Mouse (Mus musculus) mature B cell (primary cell): ENCODE measurements at regions not wholly inside any gene's neighbourhood (a gene's known extent, or its start where the extent isn't known, plus 50 kb on each side); places are given as distances from the start of the nearest gene placed in this dataset.
"Not testable (repeated sequence)": the region's sequence is repeated elsewhere in the genome, so short reads cannot be mapped to it uniquely, and the experiment has no call there.

Source experiments
- in situ Hi-C: fragments of 300-500 bp; cut with MboI; formaldehyde crosslinking; loops from 2 replicates; pipeline ENCODE4 v1.14.3; 2019

DNA sequence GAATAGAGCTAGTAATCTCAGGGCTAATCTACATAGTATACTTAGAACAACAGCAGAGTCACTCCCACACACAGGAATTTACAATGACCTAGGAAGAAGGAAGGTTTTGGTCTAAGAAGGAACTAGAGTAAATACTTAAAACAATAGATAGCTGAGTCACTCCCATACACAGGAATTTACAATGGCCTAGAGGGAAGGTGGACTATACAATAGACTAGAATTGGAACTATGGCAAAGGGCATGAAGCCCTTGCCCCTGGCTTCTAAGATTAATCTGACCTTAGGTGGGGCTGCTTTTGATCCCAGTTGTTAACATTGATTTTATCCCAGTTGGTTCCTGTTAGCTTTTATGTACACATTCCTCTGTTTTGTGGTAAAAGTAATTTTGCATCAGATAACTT lies 427.8 kb upstream of the Clint1 start:
- in situ Hi-C loops = not testable (repeated sequence)

DNA sequence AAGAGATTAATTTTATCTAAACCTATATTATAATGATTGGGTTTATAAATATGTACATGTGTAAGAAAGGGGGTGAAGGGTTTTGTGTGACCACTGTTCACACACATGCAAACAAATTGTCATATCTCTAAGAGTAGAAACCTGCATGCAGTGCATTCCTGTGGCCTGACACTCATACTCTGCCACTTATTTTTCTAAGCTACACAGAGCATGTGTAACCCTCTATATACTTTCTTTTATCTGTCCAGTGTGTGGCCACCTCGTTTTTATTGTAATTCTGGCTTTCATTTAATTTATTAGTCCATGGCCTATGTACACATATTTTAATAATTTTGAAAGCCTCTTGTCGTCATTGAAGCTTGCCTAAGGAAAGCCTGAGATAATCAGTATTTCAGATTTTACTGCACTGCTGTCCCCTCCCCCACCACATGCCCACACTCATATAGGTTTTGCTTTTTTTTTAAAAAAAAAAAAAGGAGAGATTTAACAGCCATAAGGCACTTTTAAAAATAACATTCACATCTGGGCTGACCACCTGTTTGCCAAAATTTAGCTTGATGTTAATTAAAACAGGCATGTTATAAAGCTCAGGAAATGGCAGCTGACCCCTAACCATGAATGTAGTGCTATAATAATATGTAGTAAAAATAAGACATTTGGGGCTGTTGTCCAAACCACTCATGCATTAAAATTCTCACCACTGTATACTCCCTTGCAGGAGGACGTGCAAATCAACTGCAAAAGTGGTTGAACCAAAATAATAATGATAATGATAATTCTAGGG lies 410.7 kb upstream of the Clint1 start:
- in situ Hi-C loops = no loop called here

DNA sequence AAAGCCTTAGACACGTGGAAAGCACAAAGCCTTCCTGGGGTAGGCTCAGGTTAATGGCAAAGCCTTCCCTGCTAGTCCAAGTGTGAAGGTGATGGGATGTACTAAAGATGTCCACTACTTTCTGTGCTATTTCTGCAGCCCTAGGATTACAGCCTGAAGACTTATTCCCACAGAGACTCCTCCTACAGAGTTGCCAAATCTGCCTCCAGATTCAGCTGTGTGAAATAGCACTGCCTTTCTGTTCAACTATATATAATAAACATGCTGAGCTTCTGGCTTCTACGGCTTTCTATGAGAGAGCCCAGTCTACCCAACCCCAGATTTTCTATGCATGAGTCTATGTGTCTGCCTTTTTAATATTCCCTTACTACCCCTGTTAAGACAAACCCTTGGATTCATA lies 405.3 kb upstream of the Clint1 start:
- in situ Hi-C loops = no loop called here

DNA sequence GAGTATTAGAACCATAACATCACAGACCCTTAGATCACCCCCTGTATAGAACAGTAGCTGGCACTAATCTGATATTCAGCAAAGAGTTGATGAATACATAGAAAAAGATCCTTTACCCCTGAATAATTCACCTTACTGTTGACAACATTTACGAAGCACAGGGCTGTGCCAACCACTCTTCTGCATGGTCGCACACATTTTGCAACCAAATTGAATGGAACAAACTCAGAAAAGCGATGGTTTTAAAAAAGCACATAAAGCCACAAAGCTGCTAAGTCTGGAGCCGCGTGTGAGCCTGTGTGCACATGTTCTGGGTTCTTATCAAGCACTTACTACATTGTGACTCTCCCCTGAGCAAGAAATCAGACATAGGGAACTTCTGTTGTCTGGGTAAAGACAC lies 397.6 kb upstream of the Clint1 start:
- in situ Hi-C loops = no loop called here

DNA sequence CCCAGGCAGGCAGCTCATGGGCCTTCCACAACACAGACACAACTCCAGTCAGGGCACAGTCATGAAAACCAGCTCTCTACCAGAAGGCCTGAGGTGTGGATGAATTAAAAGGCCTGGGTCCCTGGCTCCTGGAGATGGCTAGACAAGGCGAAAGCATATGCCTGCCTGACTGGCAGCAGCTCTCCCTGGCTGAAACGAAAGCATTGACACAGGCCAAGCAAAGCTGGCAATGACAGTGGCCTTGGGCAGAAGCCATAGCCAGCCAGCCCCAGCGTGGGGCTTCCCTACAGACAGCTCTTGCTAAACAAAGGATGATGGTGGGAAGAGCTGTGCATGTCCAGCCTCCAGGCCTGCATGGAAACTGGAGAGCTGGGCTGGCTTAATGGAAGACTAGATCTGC lies 396.9 kb upstream of the Clint1 start:
- in situ Hi-C loops = no loop called here

DNA sequence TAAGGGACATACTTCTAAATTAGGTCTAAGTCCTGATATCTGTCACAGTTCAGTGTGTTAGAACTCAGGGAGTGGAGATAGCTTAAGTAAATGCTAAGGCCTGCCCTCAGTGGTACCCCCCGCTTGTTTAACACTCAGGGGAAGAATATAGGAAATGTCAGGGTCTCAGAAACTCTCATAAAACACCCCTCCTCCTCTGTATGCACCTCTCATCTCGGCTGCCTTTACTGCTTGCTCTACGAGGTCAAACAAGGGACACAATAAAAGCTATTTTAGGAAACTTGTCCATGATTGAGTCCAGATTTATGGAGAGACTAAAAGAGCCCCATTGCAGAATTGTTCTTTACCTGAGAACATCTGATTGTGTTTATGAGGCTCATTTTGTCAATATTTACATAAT lies 395.1 kb upstream of the Clint1 start:
- in situ Hi-C loops = no loop called here

DNA sequence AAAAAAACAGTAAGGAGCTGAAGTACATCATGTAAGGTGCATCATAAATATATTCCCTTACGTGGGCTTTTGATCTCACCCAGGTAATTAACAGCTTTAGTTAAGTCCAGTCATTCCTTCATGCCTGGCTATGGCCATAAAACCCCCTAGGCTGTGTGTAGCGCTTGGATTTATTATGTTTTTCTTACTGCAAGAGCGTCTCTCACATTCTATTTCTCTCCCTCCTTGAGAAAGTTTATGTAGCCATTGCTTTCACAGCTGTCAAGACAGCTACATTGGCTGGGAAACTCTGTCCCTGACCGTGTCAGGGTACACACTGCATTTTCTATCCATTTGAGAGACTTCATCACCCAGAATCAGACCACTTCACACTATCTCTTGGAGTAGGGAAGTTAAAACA lies 394.3 kb upstream of the Clint1 start:
- in situ Hi-C loops = no loop called here

DNA sequence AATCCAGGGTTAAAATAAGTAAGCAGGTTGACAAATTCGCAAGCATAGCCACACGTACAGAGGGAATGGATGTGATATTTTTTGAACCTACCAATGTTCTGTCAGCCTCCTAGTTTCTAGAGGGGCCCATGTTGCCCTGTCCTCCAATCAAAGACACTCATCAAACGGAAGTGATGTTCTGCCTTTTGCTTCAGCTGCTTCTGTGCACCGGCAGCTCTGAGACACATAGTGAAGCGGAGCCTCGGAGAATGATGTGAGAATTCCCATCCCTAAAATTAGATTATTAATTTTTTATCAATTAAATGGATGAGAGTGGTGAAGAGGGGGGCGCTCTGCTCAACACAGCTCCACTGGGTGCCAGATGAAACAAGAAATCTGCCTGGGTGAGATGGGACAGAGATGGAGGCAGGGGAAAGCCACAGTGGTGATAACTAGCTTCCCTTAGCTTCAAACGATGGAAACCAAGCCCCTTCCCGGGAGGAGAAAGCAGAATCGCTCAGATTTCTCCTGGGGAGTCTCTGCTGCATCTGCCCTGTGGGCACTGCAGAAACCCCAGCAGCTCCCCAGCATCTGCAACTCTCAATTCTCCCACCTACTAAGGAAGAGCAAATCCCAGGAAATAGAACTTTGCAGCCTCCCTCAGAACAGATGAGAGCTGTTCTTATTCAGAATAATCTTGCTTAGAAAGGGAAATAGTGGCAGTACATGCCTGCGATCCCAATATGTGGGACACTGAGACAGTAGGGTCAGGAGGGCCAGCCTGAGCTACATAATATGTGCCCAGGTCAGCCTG lies 391.7 kb upstream of the Clint1 start:
- in situ Hi-C loops = no loop called here

DNA sequence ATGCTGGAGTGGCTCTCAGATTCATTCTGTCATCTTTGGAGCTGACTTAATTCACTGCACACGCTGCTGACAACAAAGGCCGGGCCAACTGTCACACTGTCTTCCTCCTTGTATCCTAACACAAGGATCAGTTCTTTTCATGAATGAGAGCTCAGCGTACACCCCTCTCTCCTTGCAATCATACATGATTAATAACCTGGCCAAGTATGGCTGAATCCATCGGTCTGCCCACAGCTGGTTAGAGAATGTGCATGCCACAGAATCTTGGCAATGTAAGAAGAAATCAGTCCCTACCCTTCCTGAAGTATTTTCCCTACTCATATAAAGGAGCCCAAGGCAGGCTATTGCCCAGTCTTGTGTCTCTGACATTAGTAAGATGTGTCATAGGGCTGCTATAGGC lies 387.4 kb upstream of the Clint1 start:
- in situ Hi-C loops = no loop called here

DNA sequence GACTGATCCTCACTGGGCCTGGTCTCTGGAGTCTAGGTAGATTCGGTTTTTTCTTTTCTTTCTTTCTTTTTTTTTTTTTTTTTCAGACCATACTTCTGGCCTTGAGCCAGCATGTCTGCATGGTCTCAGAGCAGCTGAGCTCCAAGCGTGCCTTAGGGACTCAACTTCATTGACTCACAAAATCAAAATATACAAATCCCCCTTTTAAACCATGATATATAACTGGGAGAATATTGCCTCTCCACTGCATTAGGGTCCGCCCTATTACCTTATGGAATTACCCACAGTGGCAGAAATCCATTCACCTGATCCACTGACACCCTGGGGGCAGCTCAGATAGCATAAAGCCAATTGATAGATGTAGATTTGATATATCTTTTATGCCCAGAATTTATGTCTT lies 385.5 kb upstream of the Clint1 start:
- in situ Hi-C loops = no loop called here

DNA sequence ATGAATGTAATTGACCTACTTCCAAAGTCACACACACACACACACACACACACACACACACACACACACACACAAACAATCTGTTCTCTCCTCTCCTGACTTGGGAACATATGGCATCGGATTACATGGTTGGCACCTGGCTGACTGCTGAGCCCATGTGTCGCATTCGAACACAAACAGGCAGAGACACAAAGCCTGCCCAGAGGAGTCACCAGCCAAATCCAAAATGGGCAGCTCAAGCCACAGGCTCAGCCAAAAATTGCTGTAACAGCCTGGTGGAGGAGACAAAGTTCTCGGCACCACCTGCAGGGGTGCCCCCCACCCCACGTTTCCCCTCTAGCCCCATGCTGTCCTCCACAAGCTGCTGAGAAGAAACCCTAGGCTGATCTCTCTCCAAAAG lies 379.7 kb upstream of the Clint1 start:
- in situ Hi-C loops = no loop called here

DNA sequence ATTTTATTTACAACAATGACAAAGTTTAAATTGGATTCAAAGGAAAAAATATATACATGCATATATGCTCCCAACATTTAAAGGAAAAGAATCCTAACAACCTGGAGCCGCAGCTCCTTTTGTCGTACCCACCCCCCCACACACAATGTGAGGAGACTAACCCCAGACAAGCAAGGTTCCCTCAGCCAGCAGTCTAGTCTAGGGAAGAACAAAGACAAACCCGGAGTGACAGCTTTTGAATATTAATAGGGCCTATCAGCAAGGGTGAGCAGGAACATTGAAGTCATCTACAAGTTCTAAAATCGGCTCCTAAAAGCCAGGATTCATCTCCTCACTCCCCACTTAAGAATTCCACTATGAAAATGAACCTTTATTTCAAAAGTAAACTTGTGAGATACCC lies 374.9 kb upstream of the Clint1 start:
- in situ Hi-C loops = no loop called here

DNA sequence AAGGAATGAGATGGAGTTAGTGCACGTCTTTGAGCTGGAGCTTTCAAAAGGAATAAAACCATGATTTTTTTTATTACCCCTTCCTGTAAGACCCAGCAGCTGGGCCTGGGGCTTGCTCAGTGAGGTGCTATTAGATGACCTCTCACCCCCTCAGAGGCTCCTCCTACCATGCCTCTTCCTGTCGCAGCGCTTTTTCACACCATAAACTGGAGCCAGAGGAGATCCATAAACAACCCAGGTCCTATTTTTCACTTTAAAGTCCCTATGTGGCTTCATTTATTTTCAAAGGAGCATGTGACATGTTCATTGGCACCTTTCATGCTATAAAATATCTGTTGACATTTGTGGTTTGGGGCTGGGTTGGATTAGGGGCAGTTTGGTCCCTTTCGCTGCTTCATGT lies 365.9 kb upstream of the Clint1 start:
- in situ Hi-C loops = no loop called here

DNA sequence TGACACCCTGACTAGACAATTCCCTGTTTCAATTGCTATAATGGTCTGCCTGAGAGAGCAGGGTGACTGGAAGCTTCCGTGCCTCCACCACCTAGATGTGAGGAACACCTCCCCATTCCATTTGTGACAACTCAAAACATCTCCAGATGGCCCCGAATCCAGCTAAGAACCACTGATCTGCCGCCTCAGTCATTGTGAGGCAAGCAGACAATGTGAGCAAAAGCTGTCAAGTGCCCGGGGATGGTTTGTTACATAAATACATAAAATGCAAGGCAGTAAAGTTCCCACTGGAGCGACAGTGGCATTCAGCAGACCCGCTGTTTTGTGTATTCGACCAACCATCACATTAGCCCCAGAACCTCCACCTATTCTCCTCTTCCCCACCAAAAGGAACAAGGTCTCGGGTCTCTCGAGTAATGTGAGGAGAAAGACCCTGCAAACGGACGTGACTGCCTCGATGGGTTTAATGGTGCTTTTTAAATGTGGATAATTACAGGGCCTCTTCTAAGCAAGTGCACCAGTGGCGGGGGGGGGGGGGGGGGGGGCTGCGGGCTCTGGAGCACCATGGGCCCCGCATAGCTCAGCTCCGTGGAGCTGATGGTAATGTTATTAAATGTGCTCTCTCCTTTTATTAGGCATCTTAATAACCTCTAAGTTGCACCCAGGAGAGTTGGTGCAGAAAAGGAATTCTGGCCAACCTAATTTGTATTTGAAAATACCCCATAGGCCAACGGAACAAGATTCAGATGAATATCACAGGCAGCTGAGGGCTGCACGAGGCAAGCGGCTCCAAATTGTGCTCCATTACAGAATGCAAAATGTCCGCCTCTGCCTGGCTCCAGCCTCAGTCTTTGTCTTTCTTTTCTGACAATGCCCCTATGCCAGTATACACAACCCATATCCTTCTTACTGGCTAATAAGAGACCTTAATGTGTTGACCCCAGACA lies 360.6 kb upstream of the Clint1 start:
- in situ Hi-C loops = no loop called here

DNA sequence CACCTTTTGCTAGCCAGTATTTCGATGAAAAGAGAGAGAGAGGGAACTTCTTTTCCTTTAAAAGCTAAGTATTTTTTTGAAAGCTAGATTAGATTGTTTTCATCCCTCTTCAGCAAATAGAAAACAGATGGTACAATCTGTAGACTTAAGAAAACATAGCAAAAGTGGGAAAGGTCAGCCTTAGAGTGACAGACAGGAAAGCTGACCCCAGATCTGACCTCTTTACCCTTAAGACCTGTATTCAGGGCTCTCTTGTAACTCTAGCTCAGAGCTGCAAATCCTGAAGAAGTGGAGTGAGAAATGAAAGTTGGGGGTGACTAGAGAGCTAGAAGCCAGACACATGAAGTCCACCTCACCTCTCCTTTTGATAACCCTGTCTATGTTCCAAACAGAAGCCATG lies 356.6 kb upstream of the Clint1 start:
- in situ Hi-C loops = no loop called here

DNA sequence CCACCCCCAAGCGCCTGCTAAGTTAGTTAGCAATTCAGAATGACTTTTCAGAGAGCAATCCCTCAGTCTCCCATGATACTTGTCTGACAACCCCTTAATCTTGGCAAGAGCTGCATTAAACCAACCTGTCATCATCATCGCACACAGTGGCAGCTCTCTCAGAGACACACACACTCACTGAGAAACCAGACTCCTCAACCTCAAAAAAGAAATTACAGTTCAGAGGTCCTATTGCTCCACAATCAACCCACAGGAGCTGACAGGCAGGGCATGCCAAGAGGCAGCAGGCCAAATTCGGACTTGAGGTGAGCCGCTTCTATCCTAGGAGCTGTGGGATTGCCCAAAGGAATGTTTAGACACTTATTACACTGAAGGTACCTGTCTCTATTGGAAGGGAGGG lies 343.3 kb upstream of the Clint1 start:
- in situ Hi-C loops = no loop called here

DNA sequence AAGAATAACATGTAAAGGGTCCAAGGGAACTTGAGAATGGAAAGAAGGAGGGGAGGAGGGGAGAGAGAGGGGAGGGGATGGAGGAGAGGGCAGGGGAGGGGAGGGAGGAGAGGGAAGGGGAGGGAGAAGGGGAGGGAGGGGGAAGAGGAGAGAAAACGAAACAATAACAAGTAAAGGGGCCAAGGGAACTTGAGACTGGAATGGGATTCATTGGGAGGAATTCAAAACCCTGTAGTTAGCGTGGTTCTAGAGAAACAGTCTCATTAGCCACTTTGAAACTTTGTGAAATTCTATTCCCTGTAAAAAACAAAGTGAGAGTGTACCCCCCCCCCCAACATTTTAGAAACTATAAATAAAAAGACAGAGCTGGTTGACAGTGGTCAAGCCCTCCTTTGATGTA lies 342.6 kb upstream of the Clint1 start:
- in situ Hi-C loops = no loop called here

DNA sequence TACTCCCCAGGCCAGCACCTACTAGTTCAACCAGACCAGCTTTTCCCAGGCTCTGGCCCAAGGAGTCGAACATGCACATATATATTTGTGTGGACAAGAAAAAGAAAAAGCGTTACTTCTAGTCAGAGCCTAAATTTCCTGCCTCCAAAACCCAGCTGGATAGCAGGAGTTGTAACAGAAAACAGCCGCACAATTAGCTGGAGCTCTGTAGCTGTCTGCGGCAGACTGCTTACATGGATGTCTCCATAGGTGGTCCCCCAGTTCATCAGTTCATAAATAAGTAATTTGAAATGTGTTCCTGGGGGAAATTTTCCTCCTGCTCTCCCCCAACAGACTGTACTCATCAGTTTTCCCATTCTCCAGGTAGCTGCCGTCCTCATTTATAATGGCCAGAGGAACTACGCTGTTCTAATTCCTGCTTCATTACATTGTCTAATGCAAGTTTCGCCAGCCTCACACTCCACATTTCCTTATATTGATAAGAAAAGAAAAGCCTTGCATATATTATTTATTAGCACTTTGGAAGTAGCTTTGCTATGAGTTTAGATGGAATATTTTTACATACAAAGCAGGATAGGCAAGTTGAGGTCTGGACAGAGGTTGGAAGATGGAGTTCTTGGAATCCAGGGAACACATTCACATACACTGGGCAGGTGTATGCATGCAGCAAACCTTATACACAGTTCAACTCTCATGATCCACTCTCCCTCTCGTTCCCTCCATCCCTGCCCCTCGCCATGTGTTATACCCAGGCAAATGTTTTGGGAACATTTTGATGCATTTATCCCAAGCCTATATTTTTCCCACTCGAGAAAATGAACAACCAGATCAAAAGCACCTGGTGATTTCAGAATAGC lies 337.2 kb upstream of the Clint1 start:
- in situ Hi-C loops = no loop called here

DNA sequence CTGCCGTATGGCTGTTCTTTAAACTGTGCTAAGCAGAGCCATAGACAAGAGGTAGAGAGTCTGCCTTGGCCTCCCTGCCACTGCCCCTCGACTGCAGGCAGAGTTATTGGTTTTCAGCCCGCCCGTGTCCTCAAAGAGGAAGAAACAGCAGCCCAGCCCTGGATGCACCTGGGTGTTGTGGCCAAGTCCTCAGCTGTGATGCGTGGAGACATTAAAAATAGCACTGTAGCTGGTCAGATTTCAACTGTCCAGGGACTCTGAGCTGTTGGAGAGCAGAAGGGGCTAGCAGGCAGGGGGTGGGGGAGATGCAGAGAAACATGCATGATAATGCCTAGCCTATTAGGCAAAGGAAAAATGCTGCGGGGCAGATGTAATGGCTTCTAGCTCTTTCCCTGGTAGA lies 327.1 kb upstream of the Clint1 start:
- in situ Hi-C loops = loop anchor here (25.0 kb wide), 1 partner anchor 512 kb away; no protein-coding TSS in a partner anchor

DNA sequence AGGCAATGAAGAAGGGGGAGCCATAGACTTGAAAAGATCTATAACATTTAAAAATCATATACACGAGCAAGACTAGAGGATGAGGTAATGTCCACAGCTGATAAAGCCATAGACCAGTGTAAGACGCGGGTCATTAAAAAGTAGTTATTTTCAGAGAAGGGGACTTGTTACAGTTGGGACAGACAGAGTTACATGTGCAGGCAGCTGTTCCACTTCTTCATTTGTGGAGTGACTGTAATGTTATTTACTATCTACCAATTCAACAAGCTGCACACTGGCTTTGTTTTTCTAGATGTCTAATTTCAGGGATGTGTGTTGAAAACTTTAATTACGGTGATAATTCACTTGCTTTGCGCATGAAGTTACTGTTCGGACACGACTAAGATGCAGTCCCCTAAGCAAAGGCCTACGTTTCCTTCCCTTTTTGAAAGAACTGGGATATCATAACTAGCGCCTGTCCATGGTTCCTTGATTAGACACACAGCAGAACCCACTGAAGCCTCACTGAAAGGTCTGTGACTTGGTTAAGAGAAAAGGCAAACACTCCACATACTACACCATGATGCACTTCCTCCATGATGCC lies 320.7 kb upstream of the Clint1 start:
- in situ Hi-C loops = loop anchor here (10.0 to 25.0 kb wide), 2 partner anchors 519 to 916 kb away; partner anchors contain the start of gene Ebf1
